Mouse (Mus musculus): ENCODE measurements at regions not wholly inside any gene's neighbourhood (a gene's known extent, or its start where the extent isn't known, plus 50 kb on each side); places are given as distances from the start of the nearest gene placed in this dataset.

GRCm38 (mm10) chrX:11808911-11809310 is 351.2 kb downstream of the Bcor start:
- TF ChIP-seq CTCF (IDR thresholded peaks at IDR 0.05; ENCODE audit: extremely low read depth, insufficient read length, insufficient replicate concordance, low read depth, low read length) (no peak), POLR2A (IDR thresholded peaks at IDR 0.05; ENCODE audit: low read depth, low read length) (no peak)
